Mouse (Mus musculus) frontal cortex, adult (tissue): Measurements from ENCODE around the gene Sval2.

Source experiments
- ATAC-seq: cut with Nextera tagmentation; 2 replicates; pipeline ENCODE4 v1.9.2; 2017; ENCODE audit warnings: mild to moderate bottlenecking, moderate library complexity, mixed read lengths; ENCODE audit not compliant: low TSS enrichment

The Sval2 gene

GRCm38 (mm10) chr6:41852689-41853088 is at the start of gene Sval2:
Gene Sval2 (plus strand): TSS chr6:41852989.
- ATAC-seq = no peak

GRCm38 (mm10) chr6:41824086-41824485 is 28.7 kb upstream of the Sval2 start:
- no peak for ATAC-seq

DNA sequence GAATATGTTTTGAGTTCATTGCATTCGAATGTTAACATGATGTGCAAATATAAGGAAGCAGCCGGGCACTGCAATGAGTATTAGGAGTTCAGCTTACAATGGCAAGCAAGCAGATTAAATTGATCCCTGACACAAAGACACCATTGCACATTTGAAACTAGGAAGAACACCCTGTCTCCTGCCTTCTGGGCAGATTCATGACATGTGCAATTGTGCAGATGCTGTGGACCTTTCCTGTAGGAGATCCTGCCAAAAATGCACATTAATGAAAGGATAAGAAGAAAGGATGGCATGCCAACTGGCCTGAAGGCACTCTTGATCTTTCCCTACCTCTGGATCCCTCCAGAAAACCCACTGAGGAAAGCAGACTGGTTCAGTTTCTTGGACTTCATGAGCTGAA is 23.3 kb upstream of the Sval2 start:
- ATAC-seq = no peak

DNA sequence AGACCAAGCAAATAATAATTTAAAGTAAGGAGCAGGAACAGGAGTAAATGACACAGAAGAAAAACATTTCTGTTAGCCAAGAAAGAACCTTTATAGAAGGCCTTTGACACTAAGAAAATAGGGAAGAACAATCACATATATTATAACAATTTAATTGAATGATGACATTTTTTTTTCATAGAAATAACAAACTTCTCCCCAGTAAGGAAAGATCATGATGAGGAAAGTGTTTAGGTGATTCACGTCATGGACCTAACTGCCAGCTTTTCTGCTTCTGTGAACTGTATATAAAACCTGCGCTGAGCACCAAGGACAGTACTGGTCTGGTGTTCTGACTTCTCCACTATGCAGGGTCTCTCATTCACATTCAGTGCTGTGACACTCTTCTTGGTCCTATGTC is 5.6 kb upstream of the Sval2 start, which contains the start of gene Pip:
Pip (plus strand) TSS at position 301 of the 400 bp plus-strand sequence.
- ATAC-seq = no peak

GRCm38 (mm10) chr6:41864038-41864437 is 11.2 kb downstream of the Sval2 start:
- ATAC-seq = peak; percentile 92

GRCm38 (mm10) chr6:41911625-41912024 is 58.8 kb downstream of the Sval2 start:
- no peak for ATAC-seq
